Mouse (Mus musculus): ENCODE results near the gene Fut11.
A peak's percentile ranks its signal among the peaks of the same experiment; 100 is the strongest.
"Not testable (repeated sequence)": the region's sequence is repeated elsewhere in the genome, so short reads cannot be mapped to it uniquely, and the experiment has no call there.

Fut11 gene

GRCm38 (mm10) chr14:20674064-20674833 is 20.5 kb upstream of the Fut11 start, which contains the start of gene Sec24c:
Gene Sec24c (plus strand): TSS chr14:20674308.
- peak; percentile 99 for DNase-seq (ENCODE audit: low read depth, low spot score)

GRCm38 (mm10) chr14:20677906-20678305 is 16.9 kb upstream of the Fut11 start:
- no peak for DNase-seq (ENCODE audit: low read depth, low spot score)

GRCm38 (mm10) chr14:20681742-20682141 is 13.0 kb upstream of the Fut11 start:
- DNase-seq (ENCODE audit: low read depth, low spot score): no peak

- DNase-seq (ENCODE audit: low read depth, low spot score): no peak
These were observed 12.3 kb upstream of the Fut11 start for GRCm38 (mm10) chr14:20682498-20682897.

GRCm38 (mm10) chr14:20686576-20686975 is 8.2 kb upstream of the Fut11 start:
- no peak for DNase-seq (ENCODE audit: low read depth, low spot score)

GRCm38 (mm10) chr14:20689009-20689408 is 5.8 kb upstream of the Fut11 start:
- DNase-seq (ENCODE audit: low read depth, low spot score): no peak

- DNase-seq (ENCODE audit: low read depth, low spot score): no peak
These were observed 3.0 kb upstream of the Fut11 start for GRCm38 (mm10) chr14:20691772-20692171.

GRCm38 (mm10) chr14:20693589-20694101 is 1.1 kb upstream of the Fut11 start:
- no peak for DNase-seq (ENCODE audit: low read depth, low spot score)

GRCm38 (mm10) chr14:20694185-20694883 is 434 bp upstream of the Fut11 start:
- DNase-seq (ENCODE audit: low read depth, low spot score): no peak

GRCm38 (mm10) chr14:20695761-20696520 is 1.2 kb downstream of the Fut11 start:
- DNase-seq (ENCODE audit: low read depth, low spot score): no peak

- DNase-seq (ENCODE audit: low read depth, low spot score): no peak
These were observed 2.2 kb downstream of the Fut11 start for GRCm38 (mm10) chr14:20696986-20697385.

GRCm38 (mm10) chr14:20698515-20698914 is 3.7 kb downstream of the Fut11 start:
- DNase-seq (ENCODE audit: low read depth, low spot score): no peak

- no peak for DNase-seq (ENCODE audit: low read depth, low spot score)
These were observed 5.6 kb downstream of the Fut11 start for GRCm38 (mm10) chr14:20700362-20700761.

- DNase-seq (ENCODE audit: low read depth, low spot score): no peak
These were observed 6.8 kb downstream of the Fut11 start for GRCm38 (mm10) chr14:20701554-20701953.

- no peak for DNase-seq (ENCODE audit: low read depth, low spot score)
These were observed 7.5 kb downstream of the Fut11 start for GRCm38 (mm10) chr14:20702096-20702740.

GRCm38 (mm10) chr14:20702741-20703381 is 8.1 kb downstream of the Fut11 start, which contains the start of gene Chchd1:
Gene Chchd1 (plus strand): TSS chr14:20703006.
- peak; percentile 87 for DNase-seq (ENCODE audit: low read depth, low spot score)

- not testable (repeated sequence) for DNase-seq (ENCODE audit: low read depth, low spot score)
These were observed 8.7 kb downstream of the Fut11 start for GRCm38 (mm10) chr14:20703461-20703860.

GRCm38 (mm10) chr14:20707201-20708190 is 12.7 kb downstream of the Fut11 start, which contains the start of gene Zswim8:
Gene Zswim8 (plus strand): TSS chr14:20707552.
- peak; percentile 88 for DNase-seq (ENCODE audit: low read depth, low spot score)

GRCm38 (mm10) chr14:20708239-20708638 is 13.5 kb downstream of the Fut11 start:
- DNase-seq (ENCODE audit: low read depth, low spot score): no peak

GRCm38 (mm10) chr14:20713832-20714231 is 19.1 kb downstream of the Fut11 start:
- DNase-seq (ENCODE audit: low read depth, low spot score): no peak
